Mouse (Mus musculus) thymus, postnatal 36 days (tissue): ENCODE measurements around the gene Ifit1.
"Not testable (repeated sequence)": the region's sequence is repeated elsewhere in the genome, so short reads cannot be mapped to it uniquely, and the experiment has no call there.

ENCODE experiments used
- DNase-seq, 2 experiments: peaks; one replicate each; pipeline ENCODE4 v3.0.0; 2022; ENCODE audit warnings: mixed read lengths in 2 of 2

Gene Ifit1

DNA sequence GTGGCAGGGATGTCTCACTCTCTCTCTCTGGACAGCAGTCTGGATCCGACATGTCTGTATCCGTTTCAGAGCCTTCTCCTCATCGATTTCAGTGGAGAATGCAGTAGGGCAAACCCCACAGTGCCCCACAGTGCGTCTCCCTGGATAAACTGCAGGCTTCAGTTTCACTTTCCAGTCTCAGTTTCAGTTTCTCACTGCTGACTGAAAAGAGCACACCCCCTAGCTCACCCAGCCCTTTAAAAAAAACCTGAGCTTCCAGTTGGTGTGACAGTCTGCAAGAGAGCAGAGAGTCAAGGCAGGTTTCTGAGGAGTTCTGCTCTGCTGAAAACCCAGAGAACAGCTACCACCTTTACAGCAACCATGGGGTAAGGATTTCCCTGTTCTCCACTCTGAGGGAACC is at the start of gene Ifit1, which contains the start of gene Ifit1bl2:
Ifit1 (plus strand) TSS at position 249 of the 400 bp plus-strand sequence.
Ifit1bl2 (minus strand) TSS at position 121 of the 400 bp plus-strand sequence.
- DNase-seq = peak in 1 of 2 experiments; percentile 17

DNA sequence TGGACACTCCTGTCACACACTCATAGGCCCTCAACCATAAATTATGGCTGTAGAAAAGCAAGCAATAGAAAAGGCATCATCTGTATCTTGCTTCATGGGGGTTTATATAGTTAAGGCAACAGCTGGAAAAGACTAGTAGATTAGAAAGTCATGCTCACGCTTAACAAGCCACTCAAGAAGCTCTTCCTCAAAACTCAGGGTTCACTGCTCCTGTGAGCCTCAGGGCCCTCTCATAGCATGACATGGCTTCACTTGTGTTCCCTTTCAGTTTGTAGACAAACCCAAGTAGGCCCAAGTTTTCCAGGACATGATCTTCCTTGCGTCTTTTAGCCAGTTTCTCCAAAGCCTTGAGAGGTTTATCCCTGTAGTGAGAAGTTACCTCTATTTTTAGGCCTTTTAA is 47.2 kb upstream of the Ifit1 start:
- no peak for DNase-seq

DNA sequence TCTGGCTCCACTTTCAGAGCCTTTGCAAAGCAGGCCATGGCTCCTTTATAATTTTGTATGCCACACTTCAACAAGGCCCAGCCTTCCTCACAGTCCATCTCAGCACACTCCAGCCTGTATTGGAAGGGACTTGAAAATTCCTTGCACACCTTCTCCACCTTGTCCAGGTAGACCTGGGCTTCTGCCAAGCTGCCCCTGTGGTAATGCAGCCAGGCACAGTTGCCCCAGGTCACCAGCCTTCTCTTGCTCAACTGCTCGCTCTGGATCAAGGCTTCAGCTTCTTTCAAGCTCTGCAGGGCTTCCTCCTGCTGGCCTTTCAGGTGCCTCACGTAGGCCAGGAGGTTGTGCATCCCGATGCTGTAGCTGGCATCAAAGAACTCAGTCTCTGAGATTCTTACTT is 46.1 kb upstream of the Ifit1 start:
- DNase-seq = not testable (repeated sequence)

DNA sequence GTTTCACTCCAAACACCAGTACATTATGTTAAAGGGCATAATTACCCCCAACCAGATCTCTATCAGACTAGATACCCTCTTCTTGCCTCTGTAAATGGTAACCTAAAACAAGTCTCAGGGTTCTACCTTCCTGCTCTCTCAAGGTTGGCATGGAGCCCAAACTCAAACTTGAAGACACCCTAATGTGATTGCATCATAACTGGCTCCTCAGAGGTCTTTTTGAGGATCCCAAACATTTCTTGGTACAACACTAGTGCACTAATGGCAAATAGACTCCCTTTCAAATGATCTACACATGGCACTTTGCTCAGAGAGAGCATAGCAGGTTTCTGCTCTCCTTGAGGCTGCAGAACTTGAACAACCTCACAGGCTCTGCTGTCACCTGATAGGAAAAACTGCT is 43.9 kb upstream of the Ifit1 start:
- DNase-seq = no peak

DNA sequence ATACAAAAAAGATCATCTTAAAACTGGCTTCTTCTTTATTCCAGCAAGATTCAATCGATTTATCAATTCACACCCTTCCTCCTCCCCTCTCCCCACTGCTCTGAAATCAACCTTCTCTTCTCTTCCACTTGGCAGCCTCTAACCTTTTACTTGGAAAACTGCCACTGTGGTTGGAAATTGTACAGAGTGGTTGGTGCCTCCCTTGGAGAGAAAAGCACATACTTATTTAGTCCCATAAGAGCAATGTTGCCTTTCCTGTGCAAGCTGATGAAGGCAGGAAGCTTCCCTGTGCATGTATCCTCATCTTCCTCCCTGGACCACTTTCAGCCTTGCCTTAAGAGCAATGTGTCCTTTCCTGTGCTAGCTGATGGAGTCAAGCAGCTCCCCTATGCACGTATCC is 42.3 kb upstream of the Ifit1 start:
- no peak for DNase-seq

DNA sequence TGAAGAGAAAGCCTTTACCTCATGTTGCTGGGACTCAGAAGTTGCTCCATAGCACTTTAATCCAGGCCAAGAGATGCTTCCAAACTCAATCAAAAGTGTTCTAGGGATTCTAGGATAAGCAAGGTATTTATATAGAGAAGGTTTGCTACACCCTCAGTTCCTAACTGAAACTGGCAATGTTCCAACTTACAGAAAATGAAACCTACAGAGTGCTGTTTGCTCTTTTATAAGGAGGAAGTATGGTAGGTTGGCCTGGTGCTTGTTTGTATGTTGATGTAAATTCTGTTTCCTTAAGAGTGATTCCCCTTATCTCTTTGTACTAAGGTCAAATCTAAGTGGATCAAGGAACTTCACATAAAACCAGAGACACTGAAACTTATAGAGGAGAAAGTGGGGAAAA is 41.4 kb upstream of the Ifit1 start:
- not testable (repeated sequence) for DNase-seq

DNA sequence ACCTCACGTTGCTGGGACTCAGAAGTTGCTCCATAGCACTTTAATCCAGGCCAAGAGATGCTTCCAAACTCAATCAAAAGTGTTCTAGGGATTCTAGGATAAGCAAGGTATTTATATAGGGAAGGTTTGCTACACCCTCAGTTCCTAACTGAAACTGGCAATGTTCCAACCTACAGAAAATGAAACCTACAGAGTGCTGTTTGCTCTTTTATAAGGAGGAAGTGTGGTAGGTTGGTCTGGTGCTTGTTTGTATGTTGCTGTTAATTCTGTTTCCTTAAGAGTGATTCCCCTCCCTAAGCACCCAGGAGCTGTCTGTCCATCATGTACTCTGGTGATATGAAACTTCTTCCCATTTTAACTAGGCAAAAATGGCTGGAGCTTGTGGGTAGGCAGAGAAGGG is 38.8 kb upstream of the Ifit1 start, which contains the start of gene Ifit1bl1:
Ifit1bl1 (minus strand) TSS at position 69 of the 400 bp plus-strand sequence.
- DNase-seq = not testable (repeated sequence)

DNA sequence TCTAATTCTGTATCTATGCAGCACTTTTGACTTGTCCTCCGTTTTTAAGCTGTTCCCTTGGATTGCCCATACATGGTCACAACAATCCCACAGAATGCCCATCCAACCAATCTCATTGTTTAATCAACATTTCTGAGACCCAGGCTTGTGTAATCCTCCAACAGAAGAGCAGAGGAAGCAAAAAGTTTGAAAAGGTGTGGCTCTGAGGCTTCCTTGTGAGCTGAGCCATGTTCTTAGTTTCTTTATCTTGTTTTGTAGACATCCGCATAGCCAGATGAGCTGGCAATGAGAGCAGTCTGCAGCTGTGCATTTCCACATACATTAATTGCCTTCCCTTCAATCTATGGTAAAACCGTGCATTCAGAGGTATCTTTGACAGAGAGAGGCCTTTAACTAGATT is 35.2 kb upstream of the Ifit1 start:
- no peak for DNase-seq

DNA sequence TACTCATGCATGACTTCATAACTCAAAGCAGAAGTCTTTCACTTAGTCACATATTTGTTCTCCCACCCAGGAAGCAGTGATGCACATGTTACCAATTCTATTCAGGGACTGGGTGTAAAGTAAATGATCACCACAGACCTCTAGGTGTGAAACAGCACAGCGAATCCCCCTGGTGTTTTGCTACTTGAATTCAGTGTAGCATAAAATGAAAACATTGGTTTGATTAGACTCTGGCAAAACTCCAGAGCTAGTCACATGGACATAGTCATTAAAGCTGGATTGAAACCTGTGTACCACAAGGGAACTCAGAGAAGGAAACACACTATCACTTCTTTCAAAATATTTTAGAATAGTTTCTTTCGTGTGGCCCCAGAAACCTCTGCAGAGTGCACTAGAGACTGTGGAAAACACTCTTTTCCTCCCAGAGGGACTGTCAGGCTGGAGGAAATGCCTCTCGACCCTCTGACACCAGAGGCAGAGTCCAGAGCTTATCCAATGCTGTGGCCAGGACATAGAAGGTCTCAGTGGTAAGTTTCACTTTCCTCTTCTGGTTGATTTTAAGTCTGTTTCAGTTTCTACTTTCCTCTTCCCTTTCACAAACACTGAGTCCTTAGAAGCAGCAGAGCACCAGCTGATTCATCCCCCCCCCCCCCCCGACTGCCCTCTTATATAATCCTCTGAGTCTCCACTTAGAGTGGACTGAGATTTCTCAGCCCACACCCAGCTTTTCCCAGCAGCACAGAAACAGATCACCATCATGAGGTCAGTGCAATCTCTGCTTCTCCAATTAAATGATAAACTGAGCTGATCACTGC is 33.2 kb upstream of the Ifit1 start, which contains the start of gene Ifit3b:
Ifit3b (plus strand) TSS at position 734 of the 815 bp plus-strand sequence.
- DNase-seq = not testable (repeated sequence)

DNA sequence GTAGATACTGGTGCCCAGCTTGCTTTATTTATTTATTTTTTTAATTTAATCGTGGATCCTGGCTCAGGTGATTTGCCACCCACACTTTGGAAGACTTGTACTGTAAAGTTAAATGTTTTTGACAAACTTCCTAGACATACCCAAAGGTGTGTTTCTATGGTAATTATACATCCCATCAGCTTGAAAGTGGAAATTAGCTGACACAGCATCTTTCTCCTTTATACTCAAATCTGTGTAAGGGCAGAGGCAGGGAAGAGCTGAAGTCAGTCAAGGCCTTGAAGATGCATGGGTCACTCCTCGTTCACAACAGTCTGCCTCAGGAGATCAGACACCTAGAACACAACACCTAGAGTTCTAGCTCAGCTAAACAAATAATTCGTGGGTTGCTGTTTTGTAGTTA is 30.6 kb upstream of the Ifit1 start:
- not testable (repeated sequence) for DNase-seq

DNA sequence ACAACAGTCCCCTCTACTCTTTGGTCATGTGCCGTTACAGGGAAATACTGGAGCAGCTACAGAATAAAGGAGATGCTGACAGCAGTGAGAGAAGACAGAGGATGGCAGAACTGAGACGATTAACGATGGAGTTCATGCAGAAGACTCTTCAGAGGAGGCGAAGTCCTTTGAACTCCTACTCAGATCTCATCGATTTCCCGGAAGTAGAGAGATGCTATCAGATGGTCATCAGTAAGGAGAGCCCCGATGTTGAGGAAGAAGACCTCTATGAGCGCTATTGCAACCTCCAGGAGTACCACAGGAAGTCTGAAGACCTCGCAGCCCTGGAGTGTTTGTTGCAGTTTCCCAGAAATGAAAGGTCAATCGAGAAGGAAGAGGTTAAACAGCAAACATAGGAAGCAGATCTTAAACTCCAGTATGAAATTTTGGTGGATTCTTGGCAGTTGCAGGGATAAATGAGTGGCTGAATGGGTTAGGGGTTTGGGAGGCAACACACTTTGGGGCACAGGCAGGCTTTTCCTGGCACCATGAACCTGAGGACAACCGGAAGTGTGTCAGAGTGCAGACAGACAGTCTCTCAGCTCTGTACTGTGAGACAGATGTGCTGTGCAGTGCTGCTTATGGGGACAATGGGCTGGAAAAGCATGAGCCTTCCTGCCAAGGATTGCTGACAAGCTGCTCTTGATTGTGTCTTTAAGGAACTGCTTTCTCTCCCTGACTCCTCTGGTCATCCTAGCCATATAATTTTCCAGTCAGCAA is 28.2 kb upstream of the Ifit1 start:
- not testable (repeated sequence) for DNase-seq

DNA sequence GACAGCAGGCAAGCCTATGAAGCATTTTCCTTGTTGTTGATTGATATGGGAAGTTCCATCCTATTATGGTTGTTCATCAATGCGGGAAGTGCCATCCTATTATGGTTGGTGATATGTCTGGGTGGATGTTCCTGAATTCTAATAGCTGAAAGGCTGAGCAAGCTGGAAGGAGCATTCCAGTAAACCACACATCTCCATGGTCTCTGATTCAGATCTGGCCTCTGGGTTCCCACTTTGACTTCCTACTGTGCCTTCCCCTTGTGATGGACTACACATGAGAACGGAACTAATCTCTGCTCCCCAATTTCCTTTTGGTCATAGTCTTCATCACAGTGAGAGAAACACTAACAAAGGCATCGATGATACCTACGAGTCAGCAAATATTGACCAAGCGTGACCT is 19.8 kb upstream of the Ifit1 start:
- no peak for DNase-seq

DNA sequence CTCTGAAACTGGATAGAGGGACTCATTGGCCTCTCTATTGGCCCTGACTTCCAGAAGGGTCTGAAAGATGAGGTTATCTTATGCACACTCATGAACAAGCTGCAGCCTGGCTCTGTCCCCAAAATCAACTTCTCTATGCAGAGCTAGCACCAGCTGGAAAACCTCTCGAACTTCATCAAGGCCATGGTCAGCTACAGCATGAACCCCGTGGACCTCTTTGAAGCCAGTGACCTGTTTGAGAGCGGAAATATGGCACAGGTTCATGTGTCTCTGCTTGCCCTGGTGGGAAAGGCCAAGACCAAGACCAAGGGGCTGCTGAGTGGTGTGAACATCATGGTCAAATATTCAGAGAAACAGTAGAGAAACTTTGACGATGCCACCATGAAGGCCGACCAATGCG is 16.9 kb upstream of the Ifit1 start:
- no peak for DNase-seq

DNA sequence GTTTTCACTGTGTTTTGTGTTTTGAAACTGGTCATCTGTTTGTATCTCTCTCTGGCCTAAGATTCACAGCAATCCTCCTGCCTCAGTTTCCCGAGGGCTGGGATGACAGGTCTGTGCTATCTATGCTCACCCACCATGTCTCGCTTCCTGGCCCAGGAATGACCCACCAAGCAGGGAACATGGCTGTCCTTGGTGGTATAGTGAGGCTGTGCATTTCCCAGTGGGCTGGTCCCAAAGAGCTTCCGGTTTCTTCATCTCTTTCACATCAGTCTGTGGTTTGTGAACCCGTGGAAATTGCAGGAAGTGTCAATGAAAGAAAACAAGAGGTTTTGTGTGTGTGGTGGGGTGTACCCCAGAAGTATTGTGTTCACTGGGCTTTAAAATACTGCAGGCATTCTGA is 16.0 kb upstream of the Ifit1 start:
- DNase-seq = no peak

DNA sequence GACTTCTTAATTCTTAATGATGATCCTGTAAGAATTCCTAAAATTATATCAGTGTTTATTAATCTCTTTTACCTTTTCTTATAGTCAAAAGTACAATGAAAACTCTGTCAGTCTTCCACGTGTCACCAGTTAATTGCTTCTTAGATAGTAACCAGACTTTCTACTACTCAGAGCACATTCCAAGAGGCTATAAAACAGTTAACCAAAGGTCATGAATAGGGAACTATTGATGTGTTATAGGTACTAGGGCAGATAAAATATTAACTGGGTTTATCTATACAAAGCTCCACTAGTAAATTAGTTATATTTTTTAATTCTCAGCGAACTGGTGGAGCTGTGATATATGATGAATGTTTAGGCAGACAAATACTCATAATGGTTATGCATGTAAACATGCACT is 13.2 kb upstream of the Ifit1 start:
- no peak for DNase-seq

DNA sequence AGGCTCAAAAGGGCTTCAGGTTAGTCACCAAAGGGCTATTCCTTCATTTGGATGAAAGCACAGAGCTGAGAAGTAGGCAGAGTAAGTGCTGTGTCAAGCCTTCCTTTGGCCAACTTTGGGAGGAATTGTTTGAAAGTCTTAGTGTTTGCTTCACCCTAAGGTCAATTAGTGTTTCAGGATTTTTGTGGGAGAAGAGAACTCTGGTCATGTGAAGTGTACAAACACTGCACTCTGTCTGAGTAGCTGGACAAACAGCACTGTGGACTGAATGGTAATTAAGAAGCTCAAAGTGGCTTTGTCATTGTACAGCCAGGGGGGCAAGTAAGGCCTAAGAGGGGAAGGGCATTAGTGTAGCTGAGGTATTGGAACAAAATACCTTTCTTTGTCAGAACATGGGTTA is 9.2 kb upstream of the Ifit1 start:
- no peak for DNase-seq

DNA sequence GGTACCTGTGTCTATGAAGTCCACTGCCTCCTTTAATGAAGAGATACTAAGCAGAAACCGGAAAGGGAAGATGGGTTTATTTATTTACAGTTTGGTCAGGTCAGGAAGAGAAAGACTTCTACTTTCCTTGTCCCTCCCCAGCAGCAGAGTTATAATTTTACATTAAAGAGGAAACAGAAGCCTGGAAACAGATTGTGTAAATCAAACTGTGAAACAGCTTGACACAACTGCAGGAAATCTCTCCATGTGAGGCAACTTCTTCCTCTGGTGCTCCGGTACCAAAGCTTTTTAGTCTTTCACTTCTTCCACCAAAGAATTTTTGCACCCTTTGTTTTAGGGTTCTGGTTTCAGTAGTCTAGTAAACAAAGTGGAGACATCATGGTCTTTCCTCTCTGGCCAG is 7.2 kb upstream of the Ifit1 start:
- no peak for DNase-seq

DNA sequence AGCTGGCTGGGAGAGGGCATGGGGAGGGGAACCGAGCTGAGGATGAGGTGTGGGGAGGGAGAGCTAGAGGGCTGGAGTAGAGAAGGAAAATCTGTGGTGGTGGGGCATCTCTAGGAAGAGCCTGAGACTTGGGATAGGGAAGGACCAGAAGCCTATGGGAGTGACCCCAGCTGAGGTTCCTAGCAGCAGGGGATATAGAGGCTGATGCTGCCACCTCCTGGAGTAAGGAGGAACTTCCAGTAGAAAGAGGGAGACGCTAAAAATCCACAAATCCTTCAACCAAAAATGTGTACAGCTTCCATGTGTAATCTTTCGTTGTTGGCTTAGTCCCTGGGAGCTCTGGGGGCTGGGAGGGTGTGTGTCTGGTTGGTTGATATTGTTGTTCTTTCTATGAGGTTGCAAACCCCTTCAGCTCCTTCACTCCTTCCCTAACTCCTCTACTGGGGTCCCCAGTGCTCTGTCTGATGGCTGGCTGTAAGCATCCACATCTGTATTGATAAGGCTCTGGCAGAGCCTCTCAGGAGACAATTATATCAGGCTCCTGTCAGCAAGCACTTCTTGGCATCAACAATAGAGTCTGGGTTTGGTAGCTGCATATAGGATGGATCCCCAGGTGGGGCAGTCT is 3.6 kb upstream of the Ifit1 start:
- peak; percentile 31 to 46 for DNase-seq

DNA sequence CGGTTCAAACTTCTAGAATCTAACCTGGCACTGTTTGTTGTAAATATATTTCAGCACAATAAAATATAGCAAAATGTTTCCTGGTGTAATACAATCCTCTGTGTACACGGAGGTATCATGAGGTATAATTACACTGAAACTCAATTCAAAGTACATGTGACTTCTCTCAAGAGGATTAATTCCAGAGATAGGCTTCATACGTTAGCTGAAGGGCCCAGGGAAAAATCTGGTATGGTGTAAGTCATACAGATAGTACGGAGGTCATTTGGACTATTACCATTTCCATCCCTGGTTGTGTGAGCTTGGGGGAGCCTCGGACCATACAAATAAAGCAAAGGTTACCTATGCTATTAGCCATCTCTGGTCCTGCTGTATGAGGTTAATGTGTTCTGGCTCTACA is 1.9 kb downstream of the Ifit1 start:
- DNase-seq = no peak

DNA sequence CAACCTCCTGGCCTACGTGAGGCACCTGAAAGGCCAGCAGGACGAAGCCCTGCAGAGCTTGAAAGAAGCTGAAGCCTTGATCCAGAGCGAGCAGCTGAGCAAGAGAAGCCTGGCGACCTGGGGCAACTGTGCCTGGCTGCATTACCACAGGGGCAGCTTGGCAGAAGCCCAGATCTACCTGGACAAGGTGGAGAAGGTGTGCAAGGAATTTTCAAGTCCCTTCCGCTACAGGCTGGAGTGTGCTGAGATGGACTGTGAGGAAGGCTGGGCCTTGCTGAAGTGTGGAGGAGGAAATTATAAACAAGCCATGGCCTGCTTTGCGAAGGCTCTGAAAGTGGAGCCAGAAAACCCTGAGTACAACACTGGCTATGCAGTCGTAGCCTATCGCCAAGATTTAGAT is 7.0 kb downstream of the Ifit1 start:
- not testable (repeated sequence) for DNase-seq

DNA sequence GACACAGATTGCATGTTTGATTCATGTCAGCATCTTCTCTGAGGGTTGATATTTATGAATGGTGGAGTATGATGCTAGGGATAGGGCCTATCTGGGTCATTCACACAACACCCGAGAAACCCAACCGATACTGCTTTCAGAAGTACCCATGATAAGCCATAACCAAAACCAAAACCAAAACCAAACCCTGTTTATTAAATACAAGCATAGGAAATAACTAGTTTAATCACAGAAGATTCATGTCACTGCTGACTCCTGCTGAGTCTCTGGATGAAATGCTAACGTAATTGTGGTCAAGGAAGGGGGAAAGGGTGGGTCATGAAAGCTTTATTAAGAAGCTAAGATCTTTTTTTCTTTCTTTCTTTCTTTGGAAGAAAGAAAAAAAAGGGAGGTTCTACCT is 9.6 kb downstream of the Ifit1 start:
- DNase-seq = no peak

DNA sequence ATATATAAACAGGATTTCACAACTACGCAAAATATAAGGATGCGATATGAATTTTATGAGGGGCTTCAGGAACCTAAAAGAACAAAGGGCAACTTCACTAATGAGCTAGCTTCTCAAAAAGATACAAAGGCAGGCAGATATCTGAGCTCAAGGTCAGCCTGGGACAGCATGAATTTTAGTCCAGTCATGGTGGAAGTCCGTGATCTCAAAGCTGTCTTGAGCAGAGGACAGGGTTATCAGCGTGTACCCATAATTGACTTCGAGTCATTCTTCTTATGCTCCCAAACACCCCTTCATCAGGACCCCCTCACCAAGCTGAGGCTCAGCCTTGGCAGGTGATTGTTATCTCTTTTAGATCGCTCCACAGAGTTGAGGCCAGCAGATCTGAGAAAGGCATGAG is 10.3 kb downstream of the Ifit1 start:
- no peak for DNase-seq

DNA sequence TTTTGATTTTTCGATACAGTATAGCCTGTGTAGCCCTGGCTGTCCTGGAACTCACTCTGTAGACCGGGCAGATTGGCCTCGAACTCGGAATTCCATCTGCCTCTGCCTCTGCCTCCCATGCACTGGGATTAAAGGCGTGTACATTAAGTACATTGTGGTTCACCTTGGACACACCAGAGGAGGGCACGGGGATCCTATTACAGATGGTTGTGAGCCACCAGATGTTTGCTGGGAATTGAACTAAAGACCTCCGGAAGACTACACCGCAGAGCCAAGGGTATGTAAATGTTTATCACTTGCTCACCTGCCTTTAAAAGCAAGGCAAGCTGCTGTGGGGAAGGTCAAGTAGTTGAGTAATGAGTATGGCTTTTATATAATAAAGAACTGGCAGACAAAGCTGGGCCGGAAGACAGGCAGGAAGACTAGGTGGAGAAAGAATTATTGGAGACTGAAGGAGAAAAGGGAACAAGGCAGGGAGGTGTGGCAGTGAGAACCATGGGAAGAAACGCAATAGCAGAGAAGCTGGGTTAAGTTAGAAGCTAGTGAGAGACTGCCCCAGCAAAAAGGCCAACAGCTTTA is 14.6 kb downstream of the Ifit1 start:
- DNase-seq = no peak
